Mouse (Mus musculus): ENCODE data around the gene Zfp871.

Gene Zfp871

GRCm38 (mm10) chr17:32788094-32788559 is at the start of gene Zfp871:
Zfp871 (minus strand) TSS chr17:32788287.
- DNase-seq = peak; percentile 82

- no peak for DNase-seq
Measured at GRCm38 (mm10) chr17:32830418-32830782, 42.3 kb upstream of the Zfp871 start.

- DNase-seq = peak; percentile 74
Measured at GRCm38 (mm10) chr17:32829540-32830417, 41.7 kb upstream of the Zfp871 start, which contains the start of gene Zfp799. Zfp799 (minus strand) TSS chr17:32830261.

- DNase-seq = no peak
Measured at GRCm38 (mm10) chr17:32816074-32816784, 28.1 kb upstream of the Zfp871 start.

- no peak for DNase-seq
Measured at GRCm38 (mm10) chr17:32814136-32814535, 26.0 kb upstream of the Zfp871 start.

GRCm38 (mm10) chr17:32810648-32811047 is 22.6 kb upstream of the Zfp871 start:
- no peak for DNase-seq

- DNase-seq = peak; percentile 53
Measured at GRCm38 (mm10) chr17:32809544-32810374, 21.7 kb upstream of the Zfp871 start, which contains the start of gene Zfp811. Zfp811 (minus strand) TSS chr17:32809931.

- DNase-seq = peak; percentile 28
Measured at GRCm38 (mm10) chr17:32808921-32809320, 20.8 kb upstream of the Zfp871 start.

- DNase-seq = no peak
Measured at GRCm38 (mm10) chr17:32789244-32789643, 1.2 kb upstream of the Zfp871 start.

- no peak for DNase-seq
Measured at GRCm38 (mm10) chr17:32788576-32788975, 489 bp upstream of the Zfp871 start.

GRCm38 (mm10) chr17:32787436-32788093 is 522 bp downstream of the Zfp871 start:
- no peak for DNase-seq

- DNase-seq = no peak
Measured at GRCm38 (mm10) chr17:32786944-32787343, 1.1 kb downstream of the Zfp871 start.

- no peak for DNase-seq
Measured at GRCm38 (mm10) chr17:32785656-32786055, 2.4 kb downstream of the Zfp871 start.

- DNase-seq = no peak
Measured at GRCm38 (mm10) chr17:32777564-32777963, 10.5 kb downstream of the Zfp871 start.

- DNase-seq = no peak
Measured at GRCm38 (mm10) chr17:32771213-32771612, 16.9 kb downstream of the Zfp871 start.

GRCm38 (mm10) chr17:32766422-32766821 is 21.7 kb downstream of the Zfp871 start:
- DNase-seq = no peak

- no peak for DNase-seq
Measured at GRCm38 (mm10) chr17:32757331-32757730, 30.8 kb downstream of the Zfp871 start.

- DNase-seq = no peak
Measured at GRCm38 (mm10) chr17:32753634-32754033, 34.5 kb downstream of the Zfp871 start.

GRCm38 (mm10) chr17:32752813-32753360 is 35.2 kb downstream of the Zfp871 start:
- DNase-seq = no peak

GRCm38 (mm10) chr17:32750611-32751010 is 37.5 kb downstream of the Zfp871 start:
- DNase-seq = no peak

- DNase-seq = no peak
Measured at GRCm38 (mm10) chr17:32741057-32741456, 47.0 kb downstream of the Zfp871 start.

GRCm38 (mm10) chr17:32738406-32738805 is 49.7 kb downstream of the Zfp871 start:
- no peak for DNase-seq
